Mouse (Mus musculus): ENCODE measurements around the gene Btnl2.

Gene Btnl2

GRCm38 (mm10) chr17:34349429-34349828 is 5.2 kb upstream of the Btnl2 start:
- peak; percentile 60 to 78 for DNase-seq

GRCm38 (mm10) chr17:34354940-34355339 is 318 bp downstream of the Btnl2 start:
- no peak for DNase-seq

- DNase-seq: no peak
Observed at GRCm38 (mm10) chr17:34362954-34363546, 8.4 kb downstream of the Btnl2 start.

- no peak for DNase-seq
Observed at GRCm38 (mm10) chr17:34363676-34364310, 9.2 kb downstream of the Btnl2 start.

GRCm38 (mm10) chr17:34365031-34365430 is 10.4 kb downstream of the Btnl2 start:
- DNase-seq: no peak

GRCm38 (mm10) chr17:34370563-34370962 is 15.9 kb downstream of the Btnl2 start:
- DNase-seq: no peak

GRCm38 (mm10) chr17:34373055-34373709 is 18.6 kb downstream of the Btnl2 start:
- DNase-seq: no peak

GRCm38 (mm10) chr17:34376847-34377246 is 22.2 kb downstream of the Btnl2 start, which contains the start of gene Btnl1:
Btnl1 (plus strand) TSS chr17:34377132.
- no peak for DNase-seq

- DNase-seq: no peak
Observed at GRCm38 (mm10) chr17:34377450-34378209, 23.0 kb downstream of the Btnl2 start.

- DNase-seq: no peak
Observed at GRCm38 (mm10) chr17:34378716-34379115, 24.1 kb downstream of the Btnl2 start.

- no peak for DNase-seq
Observed at GRCm38 (mm10) chr17:34379451-34379850, 24.8 kb downstream of the Btnl2 start.

GRCm38 (mm10) chr17:34381876-34382275 is 27.3 kb downstream of the Btnl2 start:
- no peak for DNase-seq

GRCm38 (mm10) chr17:34383212-34383611 is 28.6 kb downstream of the Btnl2 start:
- DNase-seq: peak; percentile 27 to 31

GRCm38 (mm10) chr17:34384699-34385098 is 30.1 kb downstream of the Btnl2 start:
- no peak for DNase-seq

- no peak for DNase-seq
Observed at GRCm38 (mm10) chr17:34386656-34387055, 32.0 kb downstream of the Btnl2 start.

GRCm38 (mm10) chr17:34388513-34388912 is 33.9 kb downstream of the Btnl2 start:
- DNase-seq: peak; percentile 34 to 37

- no peak for DNase-seq
Observed at GRCm38 (mm10) chr17:34391507-34391906, 36.9 kb downstream of the Btnl2 start.

- DNase-seq: peak in 1 of 2 experiments; percentile 14
Observed at GRCm38 (mm10) chr17:34392321-34392720, 37.7 kb downstream of the Btnl2 start.

- peak; percentile 23 to 37 for DNase-seq
Observed at GRCm38 (mm10) chr17:34397357-34397756, 42.7 kb downstream of the Btnl2 start.

- peak; percentile 14 to 17 for DNase-seq
Observed at GRCm38 (mm10) chr17:34398058-34398710, 43.6 kb downstream of the Btnl2 start.

- DNase-seq: peak; percentile 74
Observed at GRCm38 (mm10) chr17:34398711-34399393, 44.2 kb downstream of the Btnl2 start, which contains the start of gene BC051142. BC051142 (plus strand) TSS chr17:34398820.

- DNase-seq: no peak
Observed at GRCm38 (mm10) chr17:34399394-34399715, 44.7 kb downstream of the Btnl2 start.

Data from thymus, postnatal 36 days (tissue).